Mouse (Mus musculus) skeletal muscle tissue, postnatal 0 days (tissue): ENCODE measurements around the gene Defa20. TPM values are rescaled to one million over a fixed set of nuclear protein-coding genes. Genes with fewer than 3 reads are reported as not detected.

Experiments
- polyA plus RNA-seq: library from polyadenylated mRNA; unstranded; fragments of >200 nt; fragmentation: Nextera tagmentation; extraction: Ambion mirVana; gene quantifications from 2 replicates; pipeline ENCODE4 v1.2.1, GENCODE M21; 2015

Defa20 gene
- polyA plus RNA-seq, result not detected in 2 replicates

DNA sequence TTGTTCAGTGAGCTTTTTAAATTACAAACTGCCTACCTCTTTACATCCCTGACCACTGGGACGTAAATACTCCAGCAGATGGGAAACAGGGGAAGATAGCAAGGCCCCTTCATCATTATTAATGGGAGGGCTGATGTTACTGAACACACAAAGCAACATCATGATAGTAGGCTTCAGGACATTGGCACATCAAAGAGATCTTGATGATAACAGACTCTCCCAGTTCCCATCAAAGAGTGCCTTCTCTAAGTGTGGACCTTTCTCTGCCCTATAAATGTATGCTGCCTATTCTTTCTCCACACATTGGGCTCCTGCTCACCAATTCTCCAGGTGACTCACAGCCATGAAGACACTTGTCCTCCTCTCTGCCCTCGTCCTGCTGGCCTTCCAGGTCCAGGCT, at the start of gene Defa20:
Gene Defa20 (plus strand): TSS at position 301 of the 400 bp plus-strand sequence.

DNA sequence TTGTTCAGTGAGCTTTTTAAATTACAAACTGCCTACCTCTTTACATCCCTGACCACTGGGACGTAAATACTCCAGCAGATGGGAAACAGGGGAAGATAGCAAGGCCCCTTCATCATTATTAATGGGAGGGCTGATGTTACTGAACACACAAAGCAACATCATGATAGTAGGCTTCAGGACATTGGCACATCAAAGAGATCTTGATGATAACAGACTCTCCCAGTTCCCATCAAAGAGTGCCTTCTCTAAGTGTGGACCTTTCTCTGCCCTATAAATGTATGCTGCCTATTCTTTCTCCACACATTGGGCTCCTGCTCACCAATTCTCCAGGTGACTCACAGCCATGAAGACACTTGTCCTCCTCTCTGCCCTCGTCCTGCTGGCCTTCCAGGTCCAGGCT, 19.7 kb downstream of the Defa20 start, which contains the start of gene Defa32:
Gene Defa32 (plus strand): TSS at position 301 of the 400 bp plus-strand sequence.

Other genes starting within 250 kb of the Defa20 start
- gene Defa27, start 193.7 kb upstream of the Defa20 start, polyA plus RNA-seq, result not detected in 2 replicates
- not detected in 2 replicates for gene Defa29, start 182.2 kb upstream of the Defa20 start, polyA plus RNA-seq
- not detected in 2 replicates for gene Defa2, start 130.7 kb upstream of the Defa20 start, polyA plus RNA-seq
- gene Defa33, start 117.4 kb upstream of the Defa20 start, polyA plus RNA-seq, result not detected in 2 replicates
- not detected in 2 replicates for gene Defa36, start 81.8 kb upstream of the Defa20 start, polyA plus RNA-seq
- gene Gm7849, start 52.7 kb upstream of the Defa20 start, polyA plus RNA-seq, result not detected in 2 replicates
- not detected in 2 replicates for gene Defa32, start 19.8 kb downstream of the Defa20 start, polyA plus RNA-seq
- not detected in 2 replicates for gene Defa37, start 56.1 kb downstream of the Defa20 start, polyA plus RNA-seq
- not detected in 2 replicates for gene Defa28, start 73.7 kb downstream of the Defa20 start, polyA plus RNA-seq
- gene Gm7861, start 85.2 kb downstream of the Defa20 start, polyA plus RNA-seq, result not detected in 2 replicates
- not detected in 2 replicates for gene Defa26, start 108.9 kb downstream of the Defa20 start, polyA plus RNA-seq
- not detected in 2 replicates for gene Defa17, start 146.5 kb downstream of the Defa20 start, polyA plus RNA-seq
- not detected in 2 replicates for gene Defa34, start 156.5 kb downstream of the Defa20 start, polyA plus RNA-seq
- not detected in 2 replicates for gene AY761184, start 194.4 kb downstream of the Defa20 start, polyA plus RNA-seq
- gene Defa24, start 225.2 kb downstream of the Defa20 start, polyA plus RNA-seq, result not detected in 2 replicates